Mouse (Mus musculus) stomach, embryonic 15.5 days (tissue): ENCODE results near the gene Krt222. TPM values are rescaled to one million over a fixed set of nuclear protein-coding genes. Genes with fewer than 3 reads are reported as not detected.

Experiments
- ATAC-seq: fragments of 200-750 bp; cut with Nextera tagmentation; 2 replicates; pipeline ENCODE4 v1.8.0; 2017; ENCODE audit warnings: low read depth, moderate number of reproducible peaks, moderate TSS enrichment; ENCODE audit not compliant: insufficient read depth, low FRiP score
- H3K27ac ChIP-seq: fragments of 300-500 bp; sonication (generic); 2 replicates; pipeline ENCODE4 v1.5.1; 2015; ENCODE audit warnings: mild to moderate bottlenecking, inconsistent platforms
- H3K27me3 ChIP-seq: fragments of 300-500 bp; sonication (generic); replicated peaks from 2 replicates; pipeline ENCODE4 v1.6.1; 2015; ENCODE audit warnings: inconsistent platforms
- H3K36me3 ChIP-seq: fragments of 300-500 bp; sonication (generic); 2 replicates; pipeline ENCODE4 v1.6.1; 2015; ENCODE audit warnings: inconsistent platforms
- H3K4me1 ChIP-seq: fragments of 300-500 bp; sonication (generic); 2 replicates; pipeline ENCODE4 v1.6.1; 2015; ENCODE audit warnings: inconsistent platforms
- H3K4me2 ChIP-seq: fragments of 300-500 bp; sonication (generic); 2 replicates; pipeline ENCODE4 v1.6.1; 2015; ENCODE audit warnings: mild to moderate bottlenecking, inconsistent platforms
- H3K4me3 ChIP-seq: fragments of 300-500 bp; sonication (generic); replicated peaks from 2 replicates; pipeline ENCODE4 v1.5.1; 2015; ENCODE audit warnings: inconsistent platforms
- H3K9ac ChIP-seq: fragments of 300-500 bp; sonication (generic); 2 replicates; pipeline ENCODE4 v1.6.1; 2015; ENCODE audit warnings: inconsistent platforms
- H3K9me3 ChIP-seq: fragments of 300-500 bp; sonication (generic); 2 replicates; pipeline ENCODE4 v1.6.1; 2016; ENCODE audit warnings: inconsistent platforms
- WGBS: fragments of 180-500 bp; shearing (Covaris S2); methylation state at CpG from one replicate; pipeline ENCODE4 v1.1.7; 2015; 5-methylcytosine and 5-hydroxymethylcytosine counted together
- polyA plus RNA-seq: library from polyadenylated mRNA; unstranded; fragments of >200 nt; fragmentation: Nextera tagmentation; extraction: Ambion mirVana; gene quantifications from 2 replicates; pipeline ENCODE4 v1.2.1, GENCODE M21; 2015

Krt222 gene
- polyA plus RNA-seq, 1 experiment from 2014 or later, result 0.31 TPM

DNA sequence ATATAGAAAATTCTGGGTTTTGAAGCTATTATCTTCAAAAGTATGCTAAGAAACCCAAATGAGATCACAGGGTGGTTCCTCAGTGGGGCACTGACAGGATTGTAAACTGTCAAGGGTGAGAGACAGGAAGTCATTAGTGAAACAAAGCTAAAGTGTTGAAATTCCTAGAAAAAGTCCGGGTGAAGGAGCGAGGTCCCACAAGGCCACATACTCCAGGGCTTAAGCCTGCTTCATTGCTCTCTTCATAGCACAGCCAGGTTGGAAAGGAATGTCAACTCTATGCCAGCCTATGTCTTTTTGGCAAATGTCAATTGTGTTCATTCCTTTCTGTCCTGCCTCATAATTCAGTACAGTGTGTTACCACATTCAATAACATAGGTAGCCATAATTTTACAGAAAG, 36.4 kb downstream of the Krt222 start:
- no peaks in the 10 kb centered on the region for H3K9me3 ChIP-seq
- H3K4me3 ChIP-seq, result no peak overlapping the region
- no peak overlapping the region for H3K9ac ChIP-seq
- H3K4me1 ChIP-seq, result no peaks in the 10 kb centered on the region
- no peak for ATAC-seq
- H3K27ac ChIP-seq, result no peak overlapping the region
- 20% methylated on average over 2 of the region's 2 CpGs for WGBS
- peaks cover 14% of the 10 kb centered on the region for H3K36me3 ChIP-seq
- H3K27me3 ChIP-seq, result no peaks in the 10 kb centered on the region
- H3K4me2 ChIP-seq, result no peak overlapping the region

DNA sequence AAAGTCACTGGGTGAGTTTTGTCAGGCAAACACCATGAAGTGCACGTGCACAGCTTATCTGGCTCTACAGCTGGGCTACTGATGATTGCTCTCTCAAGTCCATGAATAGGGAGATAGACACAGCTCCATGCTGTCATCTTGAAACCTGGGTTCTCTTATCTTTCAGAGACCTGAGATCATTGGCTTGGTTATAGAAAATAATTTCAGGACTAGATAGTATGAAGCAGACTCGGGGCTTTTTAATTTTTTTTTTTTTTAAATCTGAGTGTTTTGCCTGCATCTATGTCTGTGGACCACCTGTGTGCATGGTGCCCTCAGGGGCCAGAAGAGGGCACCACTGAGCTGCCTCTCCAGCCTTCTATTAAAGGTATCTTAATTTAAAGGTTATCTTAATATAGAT, 36.9 kb downstream of the Krt222 start:
- no peak overlapping the region for H3K27ac ChIP-seq
- no peaks in the 10 kb centered on the region for H3K9me3 ChIP-seq
- no peak overlapping the region for H3K9ac ChIP-seq
- no peaks in the 10 kb centered on the region for H3K4me1 ChIP-seq
- H3K36me3 ChIP-seq, result peaks cover 9% of the 10 kb centered on the region
- no peaks in the 10 kb centered on the region for H3K27me3 ChIP-seq
- no peak for ATAC-seq
- no peak overlapping the region for H3K4me2 ChIP-seq
- 18% methylated on average over 2 of the region's 2 CpGs for WGBS
- no peak overlapping the region for H3K4me3 ChIP-seq

DNA sequence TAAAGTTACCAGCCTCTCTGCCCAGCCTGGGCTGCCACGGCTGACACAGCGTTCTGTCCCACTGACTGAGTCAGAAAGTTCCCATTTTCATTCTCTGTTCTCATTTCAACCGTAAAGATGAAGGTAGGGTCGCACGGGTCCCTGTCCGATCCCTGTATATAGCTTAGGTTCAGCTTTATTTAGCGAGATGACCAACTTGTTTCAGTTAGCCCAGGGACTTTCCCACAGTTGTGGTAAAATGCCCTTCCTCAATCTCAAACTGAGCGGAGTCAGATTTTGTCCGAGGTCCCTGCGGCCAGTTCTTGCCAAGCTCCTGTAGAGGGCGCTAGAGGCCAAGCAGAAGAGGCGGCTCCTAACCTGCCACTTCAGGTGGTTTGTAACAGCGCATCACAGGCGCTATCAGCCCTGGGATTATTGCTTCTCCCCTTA, 54.7 kb downstream of the Krt222 start:
- no peak for ATAC-seq
- 23% methylated on average over 14 of the region's 14 CpGs for WGBS
- no peak overlapping the region for H3K4me2 ChIP-seq

DNA sequence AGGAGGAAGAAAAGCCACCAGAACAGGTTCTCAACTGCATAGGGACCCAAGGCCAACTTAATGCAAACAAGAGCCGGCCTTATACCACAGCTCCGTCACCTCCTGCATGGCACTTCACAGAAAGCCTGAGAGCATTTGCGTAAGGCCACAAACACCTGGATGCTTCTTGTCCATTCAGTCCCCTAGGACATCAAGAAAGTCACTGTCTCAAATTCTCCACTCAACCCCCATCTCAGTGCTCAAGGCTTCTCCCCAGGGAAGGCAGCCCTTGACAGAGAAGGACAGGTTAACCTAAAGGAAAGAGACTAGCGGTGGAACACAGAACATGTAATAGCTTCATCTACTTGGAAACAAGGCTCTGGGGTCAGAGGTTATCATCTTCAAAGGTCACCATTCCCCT, 56.5 kb downstream of the Krt222 start:
- H3K4me3 ChIP-seq, result no peak overlapping the region
- no peak overlapping the region for H3K27ac ChIP-seq
- ATAC-seq, result no peak
- 65% methylated on average over 4 of the region's 4 CpGs for WGBS
- H3K4me1 ChIP-seq, result no peaks in the 10 kb centered on the region
- no peak overlapping the region for H3K9ac ChIP-seq
- 0 out of 2 replicates have a peak, but pooled peaks cover 3% of the 10 kb centered on the region for H3K27me3 ChIP-seq
- H3K36me3 ChIP-seq, result no peaks in the 10 kb centered on the region
- H3K4me2 ChIP-seq, result no peak overlapping the region
- H3K9me3 ChIP-seq, result no peaks in the 10 kb centered on the region

More for the DNA sequence above, 54.7 kb downstream of the Krt222 start:
- Histone ChIP-seq H3K27ac (no peak overlapping the region), H3K4me3 (no peak overlapping the region), H3K9me3 (no peaks in the 10 kb centered on the region), H3K36me3 (no peaks in the 10 kb centered on the region), H3K27me3 (0 out of 2 replicates have a peak, but pooled peaks cover 3% of the 10 kb centered on the region), H3K9ac (no peak overlapping the region), H3K4me1 (no peaks in the 10 kb centered on the region)

DNA sequence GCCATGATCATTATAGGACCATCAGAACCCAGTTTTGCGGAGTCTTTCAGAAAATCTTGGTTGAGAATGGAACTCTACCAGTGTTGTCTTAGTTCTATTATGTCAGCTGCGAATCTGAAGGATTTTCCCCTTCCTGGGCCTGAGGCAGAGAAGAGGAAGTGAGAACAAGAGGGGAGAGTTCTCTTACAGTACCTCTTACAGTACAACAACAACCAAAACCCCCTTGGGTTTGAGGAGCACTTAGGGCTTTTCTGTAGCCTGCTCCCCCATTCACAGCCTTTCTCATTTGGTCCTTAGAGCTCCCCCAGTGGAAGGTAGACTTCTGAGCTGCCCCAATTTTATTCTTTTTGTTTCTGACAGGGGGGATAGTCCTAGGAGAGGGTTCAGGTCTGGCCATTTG, 57.0 kb downstream of the Krt222 start:
- no peak overlapping the region for H3K9ac ChIP-seq
- no peak for ATAC-seq
- 0 out of 2 replicates have a peak, but pooled peaks cover 3% of the 10 kb centered on the region for H3K27me3 ChIP-seq
- H3K27ac ChIP-seq, result no peak overlapping the region
- no peak overlapping the region for H3K4me3 ChIP-seq
- no peaks in the 10 kb centered on the region for H3K4me1 ChIP-seq
- H3K4me2 ChIP-seq, result no peak overlapping the region
- WGBS, result 73% methylated on average over 2 of the region's 2 CpGs
- no peaks in the 10 kb centered on the region for H3K36me3 ChIP-seq
- H3K9me3 ChIP-seq, result no peaks in the 10 kb centered on the region

Other genes starting within 250 kb of the Krt222 start
- 211 and 217 TPM in 2 replicates for gene Top2a, start 219.9 kb downstream of the Krt222 start, polyA plus RNA-seq
- gene Igfbp4, start 202.8 kb downstream of the Krt222 start, polyA plus RNA-seq, result 513 and 558 TPM in 2 replicates
- gene Tns4, start 154.8 kb downstream of the Krt222 start, polyA plus RNA-seq, result 1.4 and 1.5 TPM in 2 replicates
- gene Ccr7, start 89.0 kb downstream of the Krt222 start, polyA plus RNA-seq, result 0.21 and 0.27 TPM in 2 replicates
- gene Smarce1, start 13.1 kb downstream of the Krt222 start, polyA plus RNA-seq, result 202 and 210 TPM in 2 replicates
- gene Krt24, start 41.2 kb upstream of the Krt222 start, polyA plus RNA-seq, result not detected in 2 replicates
- gene Krt25, start 78.9 kb upstream of the Krt222 start, polyA plus RNA-seq, result 0.06 TPM in 1 of 2 replicates, not detected in the other
- gene Krt26, start 93.9 kb upstream of the Krt222 start, polyA plus RNA-seq, result 0.06 TPM in 1 of 2 replicates, not detected in the other
- not detected in 2 replicates for gene Krt27, start 107.0 kb upstream of the Krt222 start, polyA plus RNA-seq
- 0.08 TPM in 2 replicates for gene Krt28, start 130.8 kb upstream of the Krt222 start, polyA plus RNA-seq
- 22.2 and 24.5 TPM in 2 replicates for gene Krt10, start 145.3 kb upstream of the Krt222 start, polyA plus RNA-seq
- 0.09 TPM in 1 of 2 replicates, not detected in the other for gene Krt12, start 178.2 kb upstream of the Krt222 start, polyA plus RNA-seq
- 17.1 and 19.7 TPM in 2 replicates for gene Krt20, start 194.1 kb upstream of the Krt222 start, polyA plus RNA-seq
- 33.1 and 41.9 TPM in 2 replicates for gene Krt23, start 249.1 kb upstream of the Krt222 start, polyA plus RNA-seq